Comparison of ENCODE assay signal across 8 mouse cellular contexts in the genomic region with DNA sequence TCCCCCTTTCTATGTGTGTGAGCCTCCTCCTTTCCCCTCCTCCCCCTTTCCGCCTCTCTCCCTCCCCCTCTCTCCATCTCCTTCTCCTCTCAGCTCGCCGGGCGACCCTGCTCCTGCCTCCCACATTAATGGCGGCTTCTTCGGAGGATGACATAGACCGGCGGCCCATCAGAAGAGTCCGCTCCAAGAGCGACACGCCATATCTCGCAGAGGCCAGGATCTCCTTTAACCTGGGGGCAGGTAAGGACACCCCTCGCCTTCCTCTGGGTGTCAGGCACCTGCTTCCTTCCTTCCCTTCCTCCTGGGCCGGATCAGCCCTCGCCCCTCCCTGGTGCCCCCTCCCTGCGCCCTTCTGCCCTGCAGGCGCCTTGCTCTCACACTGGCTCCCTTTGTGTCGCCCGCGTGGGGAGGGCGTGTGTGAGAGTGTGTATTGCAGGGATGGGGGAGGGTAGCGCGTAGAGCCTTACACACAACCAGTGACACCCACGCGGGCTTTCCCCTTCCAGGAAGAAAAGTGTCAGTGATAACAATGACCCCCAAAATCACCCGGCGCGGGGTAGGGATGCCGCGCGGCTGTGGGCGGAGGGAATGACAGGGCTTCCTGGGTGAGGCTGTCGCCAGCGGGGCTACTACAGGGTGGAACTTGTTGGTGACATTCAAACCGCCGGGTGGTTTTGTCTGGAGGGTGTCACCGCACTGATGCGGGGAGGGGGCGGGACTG. TPM values are rescaled to one million over a fixed set of nuclear protein-coding genes. Genes with fewer than 3 reads are reported as not detected.
DNase-seq lines count a peak whose midpoint lies in the region; ATAC-seq and TF ChIP-seq lines count a peak whose summit lies in the region.
"Had no signal": no experiment of that assay in that cellular context is flagged by ENCODE, and none has a peak within 500 bp of the region (broad histone marks: within the 10 kb centered on the region; RNA-seq: fewer than 3 reads in every experiment).

No protein-coding gene starts in this region.

- H3K27me3 ChIP-seq in lung, embryonic 16.5 days (ENCODE audit: control insufficient read depth, insufficient read depth, low read depth, low read length), result peaks cover 22% of the 10 kb centered on the region
- no peaks in the 10 kb centered on the region for H3K27me3 ChIP-seq in forebrain, embryonic 15.5 days
- H3K27me3 ChIP-seq in midbrain, embryonic 10.5 days (ENCODE audit: low read depth, poor library complexity, severe bottlenecking), result peaks cover 37% of the 10 kb centered on the region

- no peak overlapping the region for H3K9ac ChIP-seq in lung, embryonic 16.5 days (ENCODE audit: low read length)
- peak overlapping the region; percentile 86 for H3K9ac ChIP-seq in forebrain, embryonic 15.5 days (replicated peaks)

- DNase-seq in lung, adult 2 months, result no peak
- peak; percentile 74 for DNase-seq in cerebellum, adult 9-11 months
- DNase-seq in midbrain, embryonic 10.5 days (ENCODE audit: low spot score), result peak; percentile 58
- no peak for DNase-seq in urinary bladder, adult 2 months (ENCODE audit: low spot score)

- H3K4me2 ChIP-seq in lung, embryonic 16.5 days (ENCODE audit: low read depth, low read length), result peak overlapping the region; percentile 42
- peak overlapping the region; percentile 69 for H3K4me2 ChIP-seq in forebrain, embryonic 15.5 days (replicated peaks)

- H3K9me3 ChIP-seq in lung, embryonic 16.5 days (ENCODE audit: control insufficient read depth, low read length), result no peaks in the 10 kb centered on the region
- no peaks in the 10 kb centered on the region for H3K9me3 ChIP-seq in forebrain, embryonic 15.5 days
- H3K9me3 ChIP-seq in midbrain, embryonic 10.5 days (replicated peaks), result no peaks in the 10 kb centered on the region

- H3K4me3 ChIP-seq in lung, embryonic 16.5 days (ENCODE audit: low read length), result peak overlapping the region; percentile 33
- H3K4me3 ChIP-seq in lung, adult 2 months (replicated peaks; ENCODE audit: extremely low read depth, low read depth, low read length), result no peak overlapping the region
- peak overlapping the region; percentile 92 for H3K4me3 ChIP-seq in forebrain, embryonic 15.5 days
- H3K4me3 ChIP-seq in midbrain, embryonic 10.5 days, result peak overlapping the region; percentile 80

- WGBS in lung, embryonic 16.5 days, result 1% methylated on average over 39 of the region's 39 CpGs
- 6% methylated on average over 38 of the region's 39 CpGs for WGBS in lung, adult 2 months
- WGBS in forebrain, embryonic 15.5 days, result 2% methylated on average over 39 of the region's 39 CpGs
- WGBS in midbrain, embryonic 10.5 days, result 1% methylated on average over 39 of the region's 39 CpGs

- TF ChIP-seq CTCF in lung, adult 2 months (IDR thresholded peaks at IDR 0.05; ENCODE audit: insufficient read depth, low read length), result no peak

- H3K27ac ChIP-seq in lung, embryonic 16.5 days (ENCODE audit: low read length), result no peak overlapping the region
- peak overlapping the region; percentile 90 for H3K27ac ChIP-seq in forebrain, embryonic 15.5 days (replicated peaks)
- H3K27ac ChIP-seq in midbrain, embryonic 10.5 days (replicated peaks), result peak overlapping the region; percentile 89
- H3K27ac ChIP-seq: macrophage had no signal

- no peak for TF ChIP-seq POLR2A in lung, adult 2 months (IDR thresholded peaks at IDR 0.05; ENCODE audit: borderline replicate concordance, extremely low read depth, low read depth, low read length)

- no peaks in the 10 kb centered on the region for H3K36me3 ChIP-seq in lung, embryonic 16.5 days (ENCODE audit: control insufficient read depth, insufficient read depth, low read length)
- no peaks in the 10 kb centered on the region for H3K36me3 ChIP-seq in forebrain, embryonic 15.5 days
- H3K36me3 ChIP-seq in midbrain, embryonic 10.5 days, result no peaks in the 10 kb centered on the region

- no peak; the same call in 1 of the 2 replicates for ATAC-seq in lung, embryonic 16.5 days (ENCODE audit: low read depth)
- peak; percentile 87 for ATAC-seq in forebrain, embryonic 15.5 days (replicated peaks)
- ATAC-seq in granulocyte monocyte progenitor cell, adult 5-6 weeks (replicated peaks; ENCODE audit: poor library complexity, severe bottlenecking), result no peak

- H3K4me1 ChIP-seq in lung, embryonic 16.5 days (replicated peaks; ENCODE audit: control insufficient read depth, insufficient read depth, low read length), result no peaks in the 10 kb centered on the region
- no peaks in the 10 kb centered on the region; the same call in 1 of the 2 replicates for H3K4me1 ChIP-seq in lung, adult 2 months (ENCODE audit: control insufficient read depth, insufficient read depth, low read length)
- H3K4me1 ChIP-seq in forebrain, embryonic 15.5 days, result peaks cover 23% of the 10 kb centered on the region
- peaks cover 18% of the 10 kb centered on the region for H3K4me1 ChIP-seq in midbrain, embryonic 10.5 days

RNA-seq across cellular contexts. Expression of gene Phactr1, which starts 29.3 kb away (rescaled TPM):
- polyA plus RNA-seq in lung, embryonic 16.5 days (2015; fragmentation: Nextera tagmentation; extraction: Ambion mirVana), result 7.4 and 8.1 TPM in 2 replicates
- 23.9 and 40.7 TPM in 2 replicates for polyA plus RNA-seq in lung, adult 2 months (2012; rRNA removed)
- polyA plus RNA-seq in forebrain, embryonic 15.5 days (2015; fragmentation: Nextera tagmentation; extraction: Ambion mirVana), result 73.1 and 83.8 TPM in 2 replicates
- polyA plus RNA-seq in midbrain, embryonic 10.5 days (2016; fragmentation: Nextera tagmentation; extraction: Ambion mirVana), result 5.5 and 6.6 TPM in 2 replicates
- total RNA-seq in granulocyte monocyte progenitor cell, adult 5-6 weeks (2014; fragmentation: Nextera tagmentation), result 0.56 TPM in 1 of 2 replicates, not detected in the other
- 0.65 TPM in 1 of 2 replicates, not detected in the other for total RNA-seq in granulocyte monocyte progenitor cell, adult 5-6 weeks (2017)
- polyA plus RNA-seq in urinary bladder, adult 2 months (2012; rRNA removed), result 5.5 and 7.1 TPM in 2 replicates

Comparison
In these comparisons a context has a peak if more than half of its experiments do, and no peak if none do; other contexts are left out.
1. DNase-seq: peak in cerebellum, adult 9-11 months (single experiment) and midbrain, embryonic 10.5 days (single experiment); none in lung, adult 2 months (single experiment) and urinary bladder, adult 2 months (single experiment).